Mouse (Mus musculus) cortical plate, adult 2 months (tissue): ENCODE data around the gene Matk.

ENCODE experiments used
- CTCF ChIP-seq: fragments of 200-500 bp; IDR thresholded peaks from 2 replicates; pipeline ENCODE4 v1.5.1; 2011; ENCODE audit warnings: mild to moderate bottlenecking, control low read depth, low read length; ENCODE audit not compliant: insufficient read depth; ENCODE audit errors: extremely low read depth
- POLR2A ChIP-seq: fragments of 200-500 bp; IDR thresholded peaks from 2 replicates; pipeline ENCODE4 v1.6.1; 2011; ENCODE audit warnings: mild to moderate bottlenecking, low read length, control low read depth; ENCODE audit not compliant: insufficient read depth; ENCODE audit errors: extremely low read depth

DNA sequence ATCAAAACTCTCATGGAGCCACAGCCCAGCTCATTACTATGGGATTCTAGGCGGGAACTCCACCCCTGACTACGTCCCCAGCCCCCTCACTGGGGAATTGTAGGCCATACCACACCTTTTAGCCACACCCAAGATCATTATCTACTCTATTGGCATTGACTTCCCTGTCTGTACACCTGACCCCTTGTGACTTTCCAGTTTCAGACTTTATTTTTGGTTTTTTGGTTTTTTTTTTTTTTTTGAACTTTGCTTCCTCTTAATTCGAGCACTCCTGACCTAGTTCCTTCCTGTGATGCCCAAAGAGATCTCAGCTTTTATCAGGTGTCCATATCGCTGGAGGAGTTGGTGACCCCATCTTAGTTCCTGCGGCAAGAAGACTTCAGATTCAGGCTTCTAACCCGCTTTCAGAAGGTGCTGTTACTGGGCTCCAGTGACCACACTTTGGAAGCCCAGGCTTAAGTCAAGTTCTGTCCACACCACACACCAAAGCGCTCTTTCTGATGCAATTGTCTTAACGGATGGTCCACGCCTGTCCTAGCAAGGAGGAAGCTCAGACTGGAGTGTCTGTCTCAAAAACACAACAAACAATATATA lies 38.9 kb downstream of the Matk start, which contains the start of gene Tjp3:
- TF ChIP-seq POLR2A (no peak), CTCF (no peak)
